Mouse (Mus musculus) embryonic fibroblast, embryonic 13.5 days (primary cell): ENCODE measurements at regions not wholly inside any gene's neighbourhood (a gene's known extent, or its start where the extent isn't known, plus 50 kb on each side); places are given as distances from the start of the nearest gene placed in this dataset.

Source experiments
- H3K27ac ChIP-seq: 2 replicates; pipeline ENCODE4 v1.5.1; 2012; ENCODE audit warnings: low read length, control low read depth, inconsistent platforms; ENCODE audit not compliant: insufficient read depth
- H3K4me1 ChIP-seq: 2 replicates; pipeline ENCODE4 v1.6.1; 2011; ENCODE audit warnings: low read length; ENCODE audit not compliant: control insufficient read depth, insufficient read depth
- H3K4me3 ChIP-seq: 2 replicates; pipeline ENCODE4 v1.5.1; 2011; ENCODE audit warnings: mild to moderate bottlenecking, control low read depth, low read length; ENCODE audit not compliant: insufficient read depth
- CTCF ChIP-seq: IDR thresholded peaks from 2 replicates; pipeline ENCODE4 v1.5.1; 2011; ENCODE audit warnings: mild to moderate bottlenecking, control low read depth, low read length, moderate library complexity, borderline replicate concordance; ENCODE audit not compliant: insufficient read depth
- POLR2A ChIP-seq: IDR thresholded peaks from 2 replicates; pipeline ENCODE4 v1.6.1; 2011; ENCODE audit warnings: low read depth, mild to moderate bottlenecking, control low read depth, low read length, moderate library complexity

DNA sequence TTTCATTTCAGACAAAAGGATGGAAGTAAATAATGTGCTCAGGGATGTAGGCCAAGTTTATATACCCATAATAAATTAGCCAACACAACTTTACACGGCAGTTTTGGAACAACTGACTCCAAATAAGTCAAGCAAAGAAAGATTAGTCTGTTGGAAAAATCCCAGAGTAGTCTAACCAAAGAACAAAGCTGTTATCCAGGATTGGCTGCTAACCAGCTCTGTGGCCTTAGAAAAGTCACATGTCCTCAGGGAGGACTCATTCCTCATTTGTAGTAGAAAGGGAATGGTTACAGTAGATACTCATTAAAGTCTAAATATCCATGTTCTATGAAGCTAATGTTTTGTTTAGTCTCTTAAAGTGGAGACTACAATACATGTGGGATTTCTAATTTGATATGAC is 130.6 kb upstream of the Mid1 start:
- TF ChIP-seq POLR2A (no peak), CTCF (no peak)
- Histone ChIP-seq H3K27ac (no peak overlapping the region), H3K4me3 (no peak overlapping the region), H3K4me1 (no peaks in the 10 kb centered on the region)

DNA sequence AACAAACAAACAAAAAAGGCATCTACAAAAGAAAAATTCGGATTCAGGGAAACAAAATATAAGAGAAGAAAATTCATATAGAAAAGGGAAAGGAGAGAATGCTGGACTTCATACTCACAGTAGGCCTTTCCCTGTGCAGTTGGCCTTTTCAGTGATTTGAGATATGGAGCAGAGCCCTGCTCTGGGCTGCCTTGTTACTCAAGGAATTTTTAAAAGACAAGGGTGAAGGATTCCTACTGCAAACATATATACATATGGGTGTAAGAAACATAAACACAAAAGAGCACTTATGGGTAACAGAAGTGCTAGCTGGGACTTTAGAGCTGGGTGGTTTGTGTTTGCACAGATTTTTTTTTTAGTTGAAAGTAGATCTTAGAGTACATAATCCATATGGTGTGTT is 132.1 kb upstream of the Mid1 start:
- H3K4me1 ChIP-seq = no peaks in the 10 kb centered on the region
- H3K27ac ChIP-seq = no peak overlapping the region
- no peak overlapping the region for H3K4me3 ChIP-seq
- no peak for TF ChIP-seq CTCF
- no peak for TF ChIP-seq POLR2A

DNA sequence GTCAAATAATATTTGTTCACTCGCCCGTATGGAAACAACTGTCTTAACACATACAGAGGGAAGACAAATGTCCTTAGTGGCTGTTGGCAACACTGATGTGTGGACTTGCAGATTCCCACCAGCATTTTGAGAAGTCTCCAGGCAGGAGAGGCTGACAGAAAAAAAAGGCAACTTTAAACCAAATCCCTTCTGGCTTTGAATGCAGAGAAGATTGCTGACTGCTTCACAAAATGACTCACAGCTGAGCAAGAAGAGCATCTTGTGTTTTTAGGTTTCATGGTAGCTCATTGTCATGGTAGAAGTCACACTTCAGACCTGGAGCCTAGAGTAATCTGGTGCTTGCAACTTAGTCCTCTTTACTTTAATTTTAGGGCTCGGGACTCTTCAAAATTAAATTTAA is 141.0 kb upstream of the Mid1 start:
- Histone ChIP-seq H3K27ac (no peak overlapping the region), H3K4me3 (no peak overlapping the region), H3K4me1 (no peaks in the 10 kb centered on the region)
- TF ChIP-seq POLR2A = no peak
- no peak for TF ChIP-seq CTCF

DNA sequence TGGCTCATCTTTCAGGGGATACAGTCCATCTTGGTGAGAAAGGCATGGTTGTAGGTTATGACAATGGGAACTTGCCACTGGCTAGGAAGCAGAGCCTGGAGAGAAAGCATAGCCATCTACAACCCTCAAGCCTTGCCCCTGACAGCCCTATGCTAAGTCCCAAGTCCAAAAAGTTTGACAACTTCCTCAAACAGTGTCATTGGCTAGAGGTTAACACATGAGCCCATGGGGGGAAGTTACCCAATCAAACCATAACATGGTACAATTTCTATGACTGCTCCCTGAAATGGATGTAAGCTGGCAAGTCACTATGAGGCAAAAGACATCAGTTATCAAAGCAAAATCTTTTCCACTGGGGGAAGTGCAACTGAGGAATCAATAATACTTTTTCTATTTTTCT is 176.8 kb upstream of the Mid1 start:
- no peak overlapping the region for H3K4me3 ChIP-seq
- TF ChIP-seq POLR2A (no peak), CTCF (no peak)
- H3K4me1 ChIP-seq = no peaks in the 10 kb centered on the region
- H3K27ac ChIP-seq = no peak overlapping the region

DNA sequence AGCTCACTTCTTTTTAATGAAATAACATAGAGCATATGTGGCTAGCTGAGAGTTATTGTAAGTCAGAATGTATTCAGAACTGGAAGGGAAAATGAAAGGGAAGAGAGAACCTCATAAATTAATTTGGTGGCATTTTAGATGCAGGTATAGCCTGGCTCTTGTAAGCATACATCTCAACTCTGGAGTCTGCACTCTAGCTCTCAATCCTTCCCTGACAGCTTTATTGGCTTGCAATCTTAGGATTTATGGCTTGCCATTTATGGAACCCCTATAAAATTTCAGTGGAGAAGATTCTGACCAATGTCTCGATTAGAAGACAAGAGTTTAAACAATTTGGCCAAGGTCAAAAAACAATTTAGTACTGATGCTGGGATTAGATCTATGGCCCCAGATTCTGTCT is 173.4 kb upstream of the Hccs start:
- no peak for TF ChIP-seq CTCF
- TF ChIP-seq POLR2A = no peak
- H3K4me3 ChIP-seq = no peak overlapping the region
- H3K4me1 ChIP-seq = no peaks in the 10 kb centered on the region
- no peak overlapping the region for H3K27ac ChIP-seq

DNA sequence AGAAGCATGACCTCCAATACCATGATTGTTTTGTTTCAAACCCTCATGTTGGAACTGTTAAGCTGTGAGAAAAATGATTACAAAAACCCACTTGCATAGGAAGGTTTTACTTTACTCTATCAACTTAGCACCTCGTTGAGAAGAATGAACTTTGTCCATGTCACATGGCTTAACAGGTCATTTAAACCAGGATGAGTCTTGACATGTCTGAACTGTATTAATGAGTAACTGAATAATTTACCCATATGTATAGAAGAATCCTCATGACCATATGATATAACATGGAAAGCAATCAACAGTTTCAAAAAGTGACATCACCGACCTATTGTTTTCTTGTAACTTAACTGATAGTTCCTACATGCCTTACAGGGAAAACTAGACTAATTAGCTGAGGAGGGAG is 153.3 kb upstream of the Hccs start:
- H3K4me3 ChIP-seq = no peak overlapping the region
- H3K4me1 ChIP-seq = no peaks in the 10 kb centered on the region
- TF ChIP-seq CTCF (no peak), POLR2A (no peak)

DNA sequence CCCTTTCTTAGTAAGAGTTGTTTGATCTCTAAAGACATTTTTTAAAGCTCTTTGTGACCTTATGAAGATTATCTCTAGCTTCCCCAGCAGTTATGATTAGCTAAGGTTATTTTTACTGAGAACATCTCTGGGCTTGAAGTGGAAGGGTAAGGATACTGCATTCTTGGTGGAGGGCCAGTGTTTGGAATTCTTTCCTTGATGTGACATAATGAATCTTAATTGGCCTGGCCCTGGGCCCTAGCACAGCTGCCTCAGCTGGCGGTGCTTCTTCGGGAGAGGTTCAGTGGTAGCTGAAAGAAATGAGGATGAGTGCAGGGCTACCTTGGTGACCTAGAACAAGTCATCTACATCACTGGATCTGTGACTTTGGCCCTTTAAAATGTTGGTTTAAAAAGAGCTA is 150.5 kb upstream of the Hccs start:
- no peaks in the 10 kb centered on the region for H3K4me1 ChIP-seq
- no peak for TF ChIP-seq POLR2A
- no peak for TF ChIP-seq CTCF
- no peak overlapping the region for H3K4me3 ChIP-seq
- H3K27ac ChIP-seq = no peak overlapping the region

More for the DNA sequence above, 153.3 kb upstream of the Hccs start:
- no peak overlapping the region for H3K27ac ChIP-seq

DNA sequence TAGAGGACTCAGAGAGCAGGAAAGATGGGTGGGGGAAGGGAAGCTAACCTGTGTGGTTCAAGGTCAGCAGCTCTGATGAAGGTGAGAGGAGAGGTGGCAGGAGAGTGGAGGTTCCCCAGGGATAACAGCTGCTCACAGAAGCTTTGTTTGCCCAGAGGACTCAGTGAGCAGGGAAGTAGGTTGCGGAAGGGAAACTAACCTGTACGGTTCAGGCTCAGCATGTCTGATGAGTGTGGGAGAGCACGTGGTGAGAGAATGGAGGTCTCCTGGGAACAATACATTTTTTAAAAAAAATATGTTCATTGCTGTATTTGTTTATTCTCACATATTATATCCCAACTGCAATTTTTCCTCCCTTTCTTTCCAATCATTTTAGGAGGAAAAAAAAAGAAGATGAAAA is 130.0 kb upstream of the Hccs start:
- Histone ChIP-seq H3K4me3 (no peak overlapping the region), H3K4me1 (no peaks in the 10 kb centered on the region), H3K27ac (no peak overlapping the region)
- TF ChIP-seq CTCF (no peak), POLR2A (no peak)

DNA sequence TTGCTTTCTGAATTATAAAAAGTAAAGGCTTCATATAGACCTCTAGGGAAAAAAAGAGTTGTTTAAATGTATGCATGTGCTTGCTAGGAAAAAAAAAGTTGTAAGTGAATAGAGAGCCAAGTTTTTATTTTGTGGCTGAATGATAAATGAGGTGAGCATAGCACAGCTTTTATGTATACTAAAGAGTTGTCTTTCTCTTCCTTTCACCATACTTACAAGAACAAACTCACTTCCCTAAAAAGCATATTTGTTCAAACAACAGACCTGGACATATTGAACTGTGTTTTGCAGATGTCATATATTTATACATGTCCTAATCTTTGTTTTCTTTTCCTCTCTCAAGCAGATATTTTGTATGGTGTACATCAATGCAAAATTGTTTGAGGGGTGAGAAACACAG is 119.4 kb upstream of the Hccs start:
- Histone ChIP-seq H3K4me3 (no peak overlapping the region), H3K4me1 (no peaks in the 10 kb centered on the region), H3K27ac (no peak overlapping the region)
- TF ChIP-seq CTCF = no peak
- no peak for TF ChIP-seq POLR2A

DNA sequence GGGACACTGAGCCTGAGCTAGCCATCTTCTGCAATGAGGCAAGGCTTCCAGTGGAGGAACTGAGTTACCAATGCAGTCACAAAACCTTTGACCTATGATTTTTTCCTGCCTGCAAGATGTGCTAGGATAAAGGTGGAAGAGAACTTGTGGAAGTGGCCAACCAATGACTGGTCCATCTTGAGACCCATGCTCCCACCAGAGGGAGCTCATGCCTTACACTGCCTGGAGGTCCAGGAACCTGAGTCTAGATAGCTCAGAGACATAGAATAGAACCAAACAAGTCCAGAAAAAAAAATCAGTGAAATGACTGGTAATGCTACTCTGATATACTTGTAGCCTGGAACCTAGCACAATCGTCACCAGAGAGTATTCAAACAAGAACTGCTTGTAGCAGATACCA is 118.5 kb upstream of the Hccs start:
- no peak overlapping the region for H3K4me3 ChIP-seq
- no peak overlapping the region for H3K27ac ChIP-seq
- H3K4me1 ChIP-seq = no peaks in the 10 kb centered on the region
- TF ChIP-seq POLR2A (no peak), CTCF (peak; percentile 10; the same call in 1 of the 2 replicates)

DNA sequence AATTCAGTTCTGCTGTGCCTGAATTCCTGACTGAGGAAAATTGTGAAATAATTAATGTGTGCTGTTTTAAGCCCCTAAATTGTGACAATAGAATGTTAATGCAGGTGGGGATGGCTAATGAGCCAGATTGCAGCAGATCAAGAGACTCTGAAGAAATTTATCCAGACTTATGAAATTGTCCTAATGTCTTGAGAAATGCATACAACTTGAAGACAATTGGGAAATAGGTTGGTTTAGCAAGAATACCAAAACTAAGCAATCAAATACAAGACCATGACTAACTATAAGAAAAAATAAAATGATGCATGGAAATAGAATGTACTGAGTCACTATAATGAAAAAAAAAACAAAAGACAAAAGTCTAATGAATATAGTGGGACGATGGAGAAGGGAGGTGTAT is 113.7 kb upstream of the Hccs start:
- H3K4me1 ChIP-seq = no peaks in the 10 kb centered on the region
- TF ChIP-seq CTCF (no peak), POLR2A (no peak)

More for the DNA sequence above, 113.7 kb upstream of the Hccs start:
- no peak overlapping the region for H3K4me3 ChIP-seq
- peak overlapping the region; percentile 65 for H3K27ac ChIP-seq
